Mouse (Mus musculus): ENCODE measurements around the gene Xkr7.

The Xkr7 gene

GRCm38 (mm10) chr2:153033545-153034230 is 2.0 kb downstream of the Xkr7 start:
- peak; percentile 69 for DNase-seq

DNA sequence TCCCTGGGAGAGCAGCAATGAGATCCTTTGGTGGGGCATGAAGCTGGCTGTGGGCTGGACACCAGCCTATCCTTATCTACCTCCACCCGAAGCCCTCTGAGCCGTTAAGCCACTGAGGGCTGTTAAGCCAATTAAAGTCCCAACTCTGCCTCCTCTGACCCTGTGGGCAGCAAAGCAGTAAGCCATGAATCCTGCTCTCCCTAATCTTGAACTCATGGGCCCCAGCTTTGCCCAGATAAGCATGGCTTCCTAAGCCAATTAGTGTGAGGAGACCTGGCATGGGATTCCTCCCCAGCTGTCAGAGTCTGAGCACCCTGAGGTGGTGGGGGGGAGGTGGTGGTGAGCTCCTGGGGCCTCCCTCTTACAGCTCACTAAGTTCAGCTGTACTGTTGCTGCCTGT is 5.0 kb downstream of the Xkr7 start:
- DNase-seq, result no peak

DNA sequence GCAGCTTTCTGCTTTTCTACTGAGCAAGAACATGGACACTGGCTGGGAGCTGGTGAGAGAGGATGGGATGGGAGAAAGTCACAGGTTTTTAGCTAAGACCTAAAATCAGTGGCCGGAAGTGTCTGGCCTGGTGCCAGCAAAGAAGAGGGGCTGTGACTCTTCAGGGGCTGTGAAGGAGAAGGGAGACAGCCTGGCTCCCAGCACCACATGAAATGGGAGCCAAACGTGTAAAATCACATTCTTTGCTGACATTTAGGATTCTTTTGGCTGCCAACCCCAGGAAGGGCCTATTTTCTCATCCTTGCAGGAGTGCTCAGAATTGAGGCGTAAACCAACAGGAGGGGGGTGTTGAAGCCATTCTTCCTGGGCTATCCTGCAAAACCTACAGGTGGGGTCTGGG is 12.2 kb downstream of the Xkr7 start:
- peak; percentile 62 for DNase-seq

DNA sequence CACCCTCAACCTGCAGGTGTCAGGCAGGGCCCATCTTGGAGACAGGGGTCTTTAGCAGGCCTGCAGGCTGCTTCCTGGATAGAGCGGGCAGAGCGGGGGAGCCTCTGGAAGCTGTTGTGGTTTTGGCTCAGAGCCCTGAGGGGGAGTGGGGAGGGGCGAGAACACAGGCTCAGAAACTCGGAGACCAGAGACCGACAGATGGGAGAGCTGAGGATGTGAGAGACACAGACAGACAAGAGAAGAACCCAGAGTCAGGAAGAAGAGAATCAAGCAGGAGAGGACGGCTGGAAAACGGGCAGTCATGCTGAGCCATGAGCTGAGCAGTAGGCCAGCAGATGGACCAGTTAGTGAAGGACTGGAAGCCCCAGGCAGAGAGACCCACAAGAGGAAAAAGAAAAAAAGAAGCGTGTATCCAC is 14.2 kb downstream of the Xkr7 start:
- peak; percentile 69 for DNase-seq

DNA sequence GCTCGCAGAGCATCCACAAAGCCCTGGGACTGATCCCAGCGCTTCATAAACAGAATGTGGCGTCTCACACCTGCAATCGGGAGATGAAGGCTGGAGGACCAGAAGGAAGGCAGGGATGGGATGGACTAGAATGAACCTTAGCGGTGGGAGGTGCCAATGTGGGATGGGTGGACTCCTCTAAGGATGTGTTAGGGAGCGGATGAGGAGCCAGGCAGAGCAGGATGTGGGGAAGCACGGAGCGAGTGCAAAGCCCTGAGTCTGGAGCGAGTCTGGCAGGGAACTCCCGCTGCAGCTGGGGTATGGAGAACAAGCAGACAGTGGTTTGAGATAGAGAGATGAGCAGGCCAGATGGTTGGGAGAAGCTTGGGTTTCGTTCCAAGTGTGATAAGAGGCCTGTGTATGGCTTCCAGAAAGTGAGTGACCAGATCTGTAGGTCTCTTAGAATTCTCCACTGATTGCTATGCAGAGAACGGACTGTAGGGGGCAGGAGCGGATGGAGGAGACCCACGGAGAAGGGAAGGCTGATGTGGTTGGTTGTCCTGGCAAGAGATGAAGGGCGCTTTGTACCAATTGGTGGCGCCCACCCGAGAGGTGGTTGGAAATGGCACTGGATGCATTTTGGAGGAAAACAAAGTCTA is 16.3 kb downstream of the Xkr7 start:
- peak; percentile 81 for DNase-seq

GRCm38 (mm10) chr2:153049288-153049996 is 17.8 kb downstream of the Xkr7 start:
- peak; percentile 98 for DNase-seq

GRCm38 (mm10) chr2:153049997-153050358 is 18.3 kb downstream of the Xkr7 start:
- DNase-seq, result peak; percentile 49

- DNase-seq, result peak; percentile 59
These were observed 19.4 kb downstream of the Xkr7 start for GRCm38 (mm10) chr2:153051095-153051494.

GRCm38 (mm10) chr2:153051537-153051936 is 19.9 kb downstream of the Xkr7 start:
- no peak for DNase-seq

- DNase-seq, result peak; percentile 56
These were observed 21.2 kb downstream of the Xkr7 start for GRCm38 (mm10) chr2:153052700-153053351.

DNA sequence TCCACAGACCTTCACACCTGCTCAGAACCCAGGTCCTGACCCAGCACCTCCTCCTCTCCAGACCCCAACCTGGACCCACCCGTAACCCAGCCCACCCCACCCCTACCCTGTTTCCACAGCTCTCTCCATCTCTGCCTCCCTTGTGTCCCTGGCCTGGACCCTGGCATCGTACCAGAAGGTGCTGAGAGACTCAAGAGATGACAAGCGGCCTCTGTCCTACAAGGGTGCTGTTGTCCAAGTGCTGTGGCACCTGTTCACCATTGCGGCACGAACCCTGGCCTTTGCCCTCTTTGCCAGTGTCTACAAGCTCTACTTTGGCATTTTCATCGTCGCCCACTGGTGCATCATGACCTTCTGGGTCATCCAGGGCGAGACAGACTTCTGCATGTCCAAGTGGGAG is 22.2 kb downstream of the Xkr7 start:
- DNase-seq, result peak; percentile 57

- peak; percentile 52 for DNase-seq
These were observed 23.7 kb downstream of the Xkr7 start for GRCm38 (mm10) chr2:153055270-153055920.

DNA sequence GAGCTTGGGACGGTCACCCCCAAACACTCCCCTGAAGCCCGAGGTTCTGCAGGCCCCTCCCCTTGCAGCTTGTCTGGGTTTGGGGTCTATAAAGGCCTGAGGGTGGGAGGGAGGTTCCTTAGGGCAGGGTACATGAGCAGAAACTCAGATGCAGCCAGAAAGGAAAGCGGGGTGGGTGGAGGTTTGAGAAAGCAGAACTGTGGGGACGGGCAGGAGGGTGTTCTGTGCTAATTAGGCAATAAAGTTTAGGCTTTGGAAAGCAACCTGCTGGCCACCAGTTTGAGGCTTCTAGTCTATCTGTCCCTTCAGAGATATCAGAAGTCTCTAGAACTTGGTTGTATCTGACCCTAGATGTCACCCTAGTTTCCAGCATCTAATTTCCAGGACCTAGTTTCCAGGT is 26.7 kb downstream of the Xkr7 start:
- no peak for DNase-seq

DNA sequence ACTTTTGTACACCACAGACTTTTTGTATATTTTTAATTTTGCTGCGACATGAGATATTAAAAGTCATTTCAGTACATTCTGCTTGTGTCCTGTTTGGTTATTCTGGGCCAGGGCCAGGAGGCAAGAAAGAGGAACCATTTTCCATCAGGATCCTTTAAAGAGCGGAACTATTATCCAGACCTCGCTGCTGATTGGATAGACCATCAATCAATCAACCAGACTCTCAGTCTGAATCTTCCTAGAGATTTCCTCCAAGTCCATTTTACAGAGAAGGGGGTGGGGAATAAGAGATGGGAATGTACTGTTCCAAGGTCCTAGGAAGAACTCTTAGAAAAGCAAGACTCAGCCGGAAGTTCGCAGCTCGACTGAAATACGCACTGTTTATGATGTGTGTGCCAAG is 28.6 kb downstream of the Xkr7 start:
- no peak for DNase-seq

- no peak for DNase-seq
These were observed 31.7 kb downstream of the Xkr7 start for GRCm38 (mm10) chr2:153063394-153063793.

- DNase-seq, result no peak
These were observed 32.7 kb downstream of the Xkr7 start for GRCm38 (mm10) chr2:153064190-153064970.

- DNase-seq, result no peak
These were observed 34.3 kb downstream of the Xkr7 start, which contains the start of gene Ccm2l for GRCm38 (mm10) chr2:153065747-153066508. Gene Ccm2l (plus strand): TSS chr2:153065955.

DNA sequence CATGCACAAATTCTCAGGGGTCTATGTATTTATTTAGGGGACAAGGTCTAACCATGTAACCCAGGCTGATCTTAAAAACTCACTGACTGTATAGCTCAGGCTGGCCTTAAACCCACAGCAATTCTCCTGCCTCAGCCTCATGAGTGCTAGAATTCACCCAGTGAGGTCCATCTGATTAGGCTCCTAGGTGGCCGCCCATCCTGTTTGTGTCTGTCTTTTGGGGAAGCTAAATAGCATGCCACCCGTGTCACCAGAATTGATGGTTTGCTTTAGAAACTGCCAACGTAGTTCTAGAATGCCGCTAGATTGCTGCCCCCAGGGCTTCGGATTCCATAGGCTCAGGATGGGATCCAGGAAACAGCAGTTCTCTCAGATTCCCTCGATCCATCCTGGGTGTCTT is 35.3 kb downstream of the Xkr7 start:
- DNase-seq, result no peak

GRCm38 (mm10) chr2:153070762-153071490 is 39.3 kb downstream of the Xkr7 start:
- DNase-seq, result peak; percentile 53

GRCm38 (mm10) chr2:153071491-153072184 is 40.0 kb downstream of the Xkr7 start:
- no peak for DNase-seq

Measured in cerebellum, adult 11-12 months (tissue).